Mouse (Mus musculus) ovary, postnatal 10 days (tissue): ENCODE measurements around the gene 1700067P10Rik.

Experiments
- DNase-seq: peaks from one replicate; pipeline ENCODE4 v3.0.0; 2022; ENCODE audit warnings: low spot score

1700067P10Rik gene

GRCm38 (mm10) chr17:48089019-48089418 lies at the start of gene 1700067P10Rik:
Gene 1700067P10Rik, plus strand, starts transcription at chr17:48089319.
- DNase-seq, result no peak

- no peak for DNase-seq
These were observed 47.5 kb upstream of the 1700067P10Rik start for GRCm38 (mm10) chr17:48041351-48042287.

- no peak for DNase-seq
These were observed 45.8 kb upstream of the 1700067P10Rik start for GRCm38 (mm10) chr17:48043154-48043880.

- DNase-seq, result peak; percentile 60
These were observed 43.5 kb upstream of the 1700067P10Rik start for GRCm38 (mm10) chr17:48045631-48046030.

- no peak for DNase-seq
These were observed 37.3 kb upstream of the 1700067P10Rik start for GRCm38 (mm10) chr17:48051638-48052337.

GRCm38 (mm10) chr17:48052338-48053067 lies 36.6 kb upstream of the 1700067P10Rik start:
- DNase-seq, result no peak

- no peak for DNase-seq
These were observed 35.5 kb upstream of the 1700067P10Rik start for GRCm38 (mm10) chr17:48053646-48054045.

DNA sequence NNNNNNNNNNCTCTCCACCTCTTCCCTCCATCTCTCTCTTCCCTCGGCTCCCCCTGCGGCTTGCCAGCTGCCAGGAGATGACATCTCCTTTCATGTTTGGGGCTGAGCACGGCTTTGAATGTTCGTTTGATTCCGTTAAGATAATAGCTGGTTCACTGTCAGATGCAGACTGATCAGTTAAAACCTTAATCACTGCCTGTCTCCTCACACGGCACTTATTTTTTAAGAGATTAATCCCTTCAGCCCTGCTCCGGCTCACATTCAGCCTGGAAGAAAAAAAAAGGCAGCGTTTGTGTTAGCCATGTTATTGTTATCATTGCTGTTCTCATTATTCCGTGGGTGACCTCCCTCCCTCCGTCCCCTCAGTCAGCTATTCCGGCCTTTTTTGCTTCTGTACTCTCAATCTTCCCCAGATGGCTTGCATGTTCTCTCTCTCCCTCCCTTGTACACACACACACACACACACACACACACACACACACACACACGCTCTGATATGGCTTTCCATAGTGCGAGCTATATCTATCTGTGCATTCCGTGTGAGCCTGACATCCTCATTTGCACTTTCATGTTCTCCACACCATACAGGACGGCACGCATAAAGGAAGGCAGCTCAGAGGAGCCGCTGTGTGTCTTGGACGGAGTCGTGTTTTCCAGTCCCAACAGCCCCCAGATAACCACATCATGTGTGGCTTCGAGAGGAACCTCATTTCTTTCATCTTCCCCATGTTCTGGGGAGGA lies 33.9 kb upstream of the 1700067P10Rik start:
- no peak for DNase-seq

- DNase-seq, result no peak
These were observed 31.7 kb upstream of the 1700067P10Rik start for GRCm38 (mm10) chr17:48057382-48057781.

DNA sequence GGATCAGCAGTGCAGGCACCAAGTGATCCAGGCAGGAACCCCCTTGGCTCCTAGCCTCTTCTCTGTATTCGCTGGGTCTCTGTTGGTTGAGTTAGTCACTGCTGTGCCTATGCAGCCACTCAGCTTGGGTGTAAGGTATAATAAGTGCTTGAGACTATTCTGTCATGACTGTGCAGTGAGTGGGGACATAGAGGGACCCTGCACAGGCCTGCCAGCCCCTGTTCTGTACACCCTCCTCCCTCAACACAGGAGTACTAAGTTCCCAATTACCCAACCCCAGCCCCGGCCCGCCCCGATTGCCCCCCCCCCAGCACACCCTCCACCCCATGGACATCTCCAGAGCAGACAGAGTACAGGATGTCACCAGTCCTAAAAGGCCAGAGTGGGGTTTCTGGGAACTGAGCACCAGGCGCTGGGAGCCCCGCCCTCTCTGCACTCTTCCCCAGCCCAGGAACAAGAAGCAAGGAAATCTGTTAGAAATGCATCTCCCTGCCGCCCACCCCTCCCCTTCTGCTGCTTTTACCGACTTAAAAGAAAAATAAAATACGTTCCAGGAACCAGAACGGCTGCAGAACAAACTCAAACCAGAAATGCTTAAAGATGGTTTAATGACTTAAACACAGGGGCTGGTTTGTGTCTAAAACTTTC lies 24.8 kb upstream of the 1700067P10Rik start:
- DNase-seq, result no peak

- no peak for DNase-seq
These were observed 24.0 kb upstream of the 1700067P10Rik start for GRCm38 (mm10) chr17:48065081-48065501.

GRCm38 (mm10) chr17:48067083-48067614 lies 22.0 kb upstream of the 1700067P10Rik start:
- no peak for DNase-seq

- no peak for DNase-seq
These were observed 21.4 kb upstream of the 1700067P10Rik start for GRCm38 (mm10) chr17:48067729-48068128.

- no peak for DNase-seq
These were observed 8.5 kb upstream of the 1700067P10Rik start for GRCm38 (mm10) chr17:48080626-48081025.

DNA sequence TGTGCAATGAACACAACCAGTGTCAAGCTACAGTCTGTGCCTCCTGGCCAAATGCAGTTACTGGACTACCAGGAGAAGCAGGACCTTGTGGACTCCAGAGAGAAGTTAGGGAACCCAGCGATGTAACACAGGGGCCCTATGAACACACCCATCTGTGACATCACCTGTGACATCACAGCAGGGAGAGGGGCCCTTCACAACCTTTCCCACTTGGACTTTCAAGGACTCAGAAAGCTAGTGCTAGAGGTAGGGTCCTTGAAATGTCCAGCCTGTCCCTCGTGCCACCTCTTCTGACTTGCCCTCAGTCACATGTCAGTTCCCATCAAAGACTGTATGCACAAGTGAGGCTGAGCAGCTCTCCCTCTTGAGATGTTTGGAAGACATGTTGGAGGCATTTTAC lies 327 bp downstream of the 1700067P10Rik start:
- DNase-seq, result no peak

DNA sequence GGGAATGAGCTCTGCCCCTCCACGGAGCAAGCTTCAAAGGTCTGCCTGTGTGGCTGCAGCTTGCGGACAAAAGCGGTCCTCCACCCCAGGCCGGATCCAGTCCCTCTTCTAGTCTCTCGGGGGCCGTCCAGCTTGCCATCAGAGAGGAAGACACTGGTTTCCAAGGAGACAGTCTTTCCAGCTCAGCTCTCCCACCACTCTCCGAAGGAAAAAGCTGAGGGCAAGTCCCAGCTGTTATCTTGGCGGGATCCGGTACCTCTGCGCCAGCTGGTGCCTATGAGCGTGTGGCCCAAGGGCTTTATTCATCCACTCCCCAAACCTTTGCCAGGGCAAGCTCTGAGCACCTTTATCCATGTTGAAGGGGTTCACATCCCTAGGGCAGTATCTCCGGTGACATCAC lies 1.2 kb downstream of the 1700067P10Rik start:
- no peak for DNase-seq

GRCm38 (mm10) chr17:48093286-48093817 lies 4.2 kb downstream of the 1700067P10Rik start:
- no peak for DNase-seq

DNA sequence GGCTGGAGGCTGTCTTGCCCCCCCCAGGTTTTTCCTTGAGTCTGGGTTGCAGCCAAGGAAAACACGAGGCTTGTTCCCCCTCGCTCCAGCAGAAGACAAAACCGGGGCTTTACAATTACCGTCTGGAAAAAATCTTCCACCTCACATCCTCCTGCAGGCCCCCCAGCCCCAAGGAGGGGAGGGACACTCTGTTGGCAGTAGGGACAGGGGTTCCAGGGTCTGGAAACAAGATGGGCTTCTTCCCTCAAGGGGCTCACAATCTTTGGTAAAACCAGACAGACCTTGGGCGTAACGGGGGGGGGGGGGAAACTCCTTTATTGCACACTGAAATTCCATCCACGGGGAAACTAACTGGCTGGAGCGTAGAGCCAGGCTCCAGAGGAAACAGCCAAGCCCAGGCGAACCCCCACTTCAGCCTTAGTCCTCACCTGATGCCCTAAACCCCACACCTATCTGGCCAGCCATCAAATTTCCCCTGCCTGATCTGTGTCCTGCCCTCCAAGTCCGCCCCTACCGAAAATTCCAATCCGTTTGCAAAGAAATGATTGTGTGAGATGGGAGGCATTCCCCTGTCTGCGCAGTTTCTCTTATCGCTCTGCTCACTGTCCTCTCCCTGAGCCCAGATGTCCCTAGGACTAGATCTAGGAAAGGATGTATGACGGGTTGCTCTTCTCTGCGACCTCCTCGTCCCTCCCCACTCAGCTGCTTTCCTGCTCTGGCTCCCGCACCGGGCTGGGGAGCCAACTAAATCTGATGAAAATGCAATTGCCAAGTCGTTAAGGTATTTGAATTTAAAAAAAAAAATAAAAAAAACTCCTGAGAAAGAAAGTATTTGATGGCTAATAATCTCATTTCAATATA lies 5.9 kb downstream of the 1700067P10Rik start:
- no peak for DNase-seq

DNA sequence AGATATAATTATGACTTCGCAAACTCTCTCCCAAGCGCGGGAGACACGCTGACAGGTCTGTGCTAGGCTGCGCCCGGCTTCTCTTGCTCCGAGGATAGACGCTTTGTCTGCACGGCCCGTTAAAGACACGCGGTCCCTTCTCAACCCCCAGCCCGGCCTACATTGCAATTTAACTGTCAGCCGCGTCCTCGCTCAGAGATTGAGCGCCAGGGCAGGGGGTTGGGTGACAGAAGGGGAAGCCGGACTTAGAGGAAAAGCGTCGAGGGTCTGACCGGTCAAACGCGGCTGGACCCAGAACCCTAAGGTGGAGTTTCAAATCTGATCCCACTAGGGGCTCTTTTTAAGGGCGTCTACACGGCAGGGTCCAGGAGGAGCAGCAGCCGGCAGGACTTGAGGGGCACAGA lies 6.6 kb downstream of the 1700067P10Rik start:
- DNase-seq, result no peak
